Mouse (Mus musculus): Measurements from ENCODE around the gene Kif2c. TPM values are rescaled to one million over a fixed set of nuclear protein-coding genes. Genes with fewer than 3 reads are reported as not detected.

Kif2c gene
- total and polyA plus RNA-seq, 3 experiments = 32.6 to 45.1 TPM; not detected in 1

DNA sequence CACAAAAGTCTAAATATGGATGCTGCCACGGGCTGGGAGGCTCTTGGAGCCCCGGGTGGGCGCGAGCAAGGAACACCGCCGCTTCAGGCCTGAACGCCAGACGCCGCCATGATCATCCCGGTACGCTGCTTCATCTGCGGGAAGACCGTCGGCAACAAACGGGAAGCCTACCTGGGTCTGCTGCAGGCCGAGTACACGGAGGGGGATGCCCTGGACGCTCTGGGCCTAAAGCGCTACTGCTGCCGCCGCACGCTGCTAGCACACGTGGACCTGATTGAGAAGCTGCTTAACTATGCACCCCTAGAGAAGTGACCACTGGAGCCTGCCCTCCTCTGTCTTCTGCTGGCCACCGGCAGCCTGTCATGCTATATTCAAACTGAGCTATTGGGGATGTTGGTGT lies 33.6 kb downstream of the Kif2c start:
- no peak overlapping the region for H3K9ac ChIP-seq (ENCODE audit: control insufficient read depth, low read depth, low read length, poor library complexity, severe bottlenecking)
- no peaks in the 10 kb centered on the region for H3K27me3 ChIP-seq (ENCODE audit: control insufficient read depth in 1 of 2, insufficient read depth in 2 of 2, low read length in 2 of 2)
- no peak overlapping the region for H3K27ac ChIP-seq (ENCODE audit: control insufficient read depth, low read depth, low read length)
- DNase-seq (ENCODE audit: low read depth, low spot score) = no peak
- no peaks in the 10 kb centered on the region for H3K9me3 ChIP-seq (replicated peaks; ENCODE audit: insufficient read depth, low read length)
- no peak overlapping the region for H3K4me3 ChIP-seq (ENCODE audit: control insufficient read depth in 1 of 2, insufficient read depth in 1 of 2, low read depth in 2 of 2, low read length in 2 of 2)
- peaks cover 0 to 18% of the 10 kb centered on the region in 2 experiments; a peak in 2 of 4 replicates for H3K4me1 ChIP-seq (ENCODE audit: control insufficient read depth in 1 of 2, insufficient read depth in 2 of 2, low read length in 2 of 2)
- TF ChIP-seq POLR2A (IDR thresholded peaks at IDR 0.05; ENCODE audit: control insufficient read depth in 1 of 2, insufficient read depth in 1 of 2, low read depth in 1 of 2, low read length in 2 of 2, poor library complexity in 1 of 2) (0 out of 4 replicates have a peak, but pooled peaks of 1 of the 2 experiments have one; percentile 12), MAZ (IDR thresholded peaks at IDR 0.05; ENCODE audit: low read depth, low read length) (no peak)
- peaks cover 15 to 16% of the 10 kb centered on the region in 2 experiments for H3K36me3 ChIP-seq (ENCODE audit: control insufficient read depth in 1 of 2, insufficient read depth in 2 of 2, low read length in 2 of 2)
- peaks cover 19% of the 10 kb centered on the region for H3K79me2 ChIP-seq (ENCODE audit: control insufficient read depth, insufficient read depth, low read length, poor library complexity)

DNA sequence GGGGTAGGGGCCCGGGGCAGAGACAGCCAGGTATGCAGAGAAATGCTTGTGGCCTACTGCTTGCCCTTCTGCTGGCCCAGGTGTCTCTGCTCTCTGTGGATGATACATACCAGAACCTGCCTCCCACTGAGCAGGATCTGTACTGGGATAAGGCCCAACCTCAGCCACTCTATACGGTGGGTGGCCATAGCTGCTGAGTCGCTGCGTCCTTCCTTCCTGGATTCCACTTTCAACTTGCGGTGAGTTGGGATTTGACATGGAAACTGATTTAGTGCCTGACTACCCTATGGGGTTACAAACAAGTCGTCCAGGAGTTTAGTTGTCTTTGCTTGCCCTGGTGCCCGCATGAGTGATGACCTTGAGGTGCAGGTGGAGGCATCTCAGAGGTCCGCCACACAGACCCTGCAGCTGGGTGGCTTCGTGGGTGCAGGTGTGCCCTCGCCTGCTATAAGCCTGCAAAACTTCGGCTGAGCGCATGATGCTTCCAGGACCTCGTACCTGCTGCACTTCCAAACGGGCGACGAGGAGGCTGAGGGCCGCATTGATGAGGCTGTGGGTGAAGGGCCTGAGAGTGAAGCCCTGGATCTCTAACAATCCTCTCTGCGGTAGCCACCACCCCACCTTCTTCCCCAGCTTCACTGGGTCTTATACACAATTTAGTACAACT lies 34.3 kb downstream of the Kif2c start:
- no peak overlapping the region for H3K4me3 ChIP-seq (ENCODE audit: control insufficient read depth in 1 of 2, insufficient read depth in 1 of 2, low read depth in 2 of 2, low read length in 2 of 2)
- H3K27ac ChIP-seq (ENCODE audit: control insufficient read depth, low read depth, low read length) = no peak overlapping the region
- H3K4me1 ChIP-seq (ENCODE audit: control insufficient read depth in 1 of 2, insufficient read depth in 2 of 2, low read length in 2 of 2) = peaks cover 0 to 11% of the 10 kb centered on the region in 2 experiments; a peak in 2 of 4 replicates
- peak; percentile 55 for DNase-seq (ENCODE audit: low read depth, low spot score)
- no peak for TF ChIP-seq MYC (IDR thresholded peaks at IDR 0.05; ENCODE audit: low read depth, low read length)
- TF ChIP-seq TCF12 (IDR thresholded peaks at IDR 0.05; ENCODE audit: low read depth, low read length) = no peak
- no peak for TF ChIP-seq E2F4 (IDR thresholded peaks at IDR 0.05; ENCODE audit: borderline replicate concordance, low read depth, low read length)
- no peak for TF ChIP-seq SIN3A (IDR thresholded peaks at IDR 0.05; ENCODE audit: low read length)
- peak in 1 of 2 experiments; percentile 35; a peak in 2 of 4 replicates for TF ChIP-seq POLR2A (IDR thresholded peaks at IDR 0.05; ENCODE audit: control insufficient read depth in 1 of 2, insufficient read depth in 1 of 2, low read depth in 1 of 2, low read length in 2 of 2, poor library complexity in 1 of 2)
- TF ChIP-seq USF2 (IDR thresholded peaks at IDR 0.05; ENCODE audit: borderline replicate concordance in 1 of 2, insufficient read depth in 1 of 2, low read depth in 1 of 2, low read length in 2 of 2) = no peak
- TF ChIP-seq MAX (IDR thresholded peaks at IDR 0.05; ENCODE audit: low read length) = no peak
- no peak for TF ChIP-seq NRF1 (IDR thresholded peaks at IDR 0.05; ENCODE audit: insufficient read depth, low read depth, low read length, poor library complexity, severe bottlenecking)
- no peak for TF ChIP-seq ZC3H11A (IDR thresholded peaks at IDR 0.05; ENCODE audit: low read depth, low read length)
- TF ChIP-seq POLR2AphosphoS5 (IDR thresholded peaks at IDR 0.05; ENCODE audit: borderline replicate concordance, low read depth, low read length) = peak; percentile 31; the same call in 1 of the 2 replicates
- H3K9ac ChIP-seq (ENCODE audit: control insufficient read depth, low read depth, low read length, poor library complexity, severe bottlenecking) = no peak overlapping the region
- H3K27me3 ChIP-seq (ENCODE audit: control insufficient read depth in 1 of 2, insufficient read depth in 2 of 2, low read length in 2 of 2) = no peaks in the 10 kb centered on the region
- peaks cover 12% of the 10 kb centered on the region in 2 experiments for H3K36me3 ChIP-seq (ENCODE audit: control insufficient read depth in 1 of 2, insufficient read depth in 2 of 2, low read length in 2 of 2)
- peaks cover 12% of the 10 kb centered on the region for H3K79me2 ChIP-seq (ENCODE audit: control insufficient read depth, insufficient read depth, low read length, poor library complexity)
- no peaks in the 10 kb centered on the region for H3K9me3 ChIP-seq (replicated peaks; ENCODE audit: insufficient read depth, low read length)

DNA sequence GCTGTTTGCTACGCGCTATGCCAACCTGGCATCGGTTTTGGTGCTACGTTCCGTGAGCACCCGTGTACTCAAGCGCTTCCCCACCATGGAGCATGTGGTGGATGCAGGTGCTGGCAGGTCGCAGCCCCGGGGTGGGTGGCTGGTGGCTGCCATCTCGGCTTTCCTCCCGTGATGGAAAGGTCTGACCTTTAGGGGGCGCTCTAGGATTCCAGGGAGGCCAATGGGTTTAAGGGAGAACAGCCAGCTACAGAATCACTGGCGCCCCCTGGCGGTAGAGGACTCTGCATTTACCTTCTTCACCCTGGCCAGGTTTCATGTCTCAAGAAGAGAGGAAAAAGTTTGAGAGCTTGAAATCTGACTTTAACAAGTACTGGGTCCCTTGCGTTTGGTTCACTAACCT lies 36.3 kb downstream of the Kif2c start:
- Histone ChIP-seq H3K9ac (ENCODE audit: control insufficient read depth, low read depth, low read length, poor library complexity, severe bottlenecking) (no peak overlapping the region), H3K4me1 (ENCODE audit: control insufficient read depth in 1 of 2, insufficient read depth in 2 of 2, low read length in 2 of 2) (no peaks in the 10 kb centered on the region), H3K27ac (ENCODE audit: control insufficient read depth, low read depth, low read length) (no peak overlapping the region), H3K9me3 (replicated peaks; ENCODE audit: insufficient read depth, low read length) (no peaks in the 10 kb centered on the region), H3K79me2 (ENCODE audit: control insufficient read depth, insufficient read depth, low read length, poor library complexity) (no peaks in the 10 kb centered on the region), H3K36me3 (ENCODE audit: control insufficient read depth in 1 of 2, insufficient read depth in 2 of 2, low read length in 2 of 2) (peaks cover 0 to under 1% of the 10 kb centered on the region in 2 experiments; a peak in 1 of 4 replicates), H3K27me3 (ENCODE audit: control insufficient read depth in 1 of 2, insufficient read depth in 2 of 2, low read length in 2 of 2) (no peaks in the 10 kb centered on the region), H3K4me3 (ENCODE audit: control insufficient read depth in 1 of 2, insufficient read depth in 1 of 2, low read depth in 2 of 2, low read length in 2 of 2) (no peak overlapping the region)
- TF ChIP-seq NELFE (IDR thresholded peaks at IDR 0.05; ENCODE audit: low read depth, low read length) (no peak), E2F4 (IDR thresholded peaks at IDR 0.05; ENCODE audit: borderline replicate concordance, low read depth, low read length) (no peak), MYB (IDR thresholded peaks at IDR 0.05; ENCODE audit: low read depth, low read length) (no peak), ZC3H11A (IDR thresholded peaks at IDR 0.05; ENCODE audit: low read depth, low read length) (peak; percentile 47), CTCF (IDR thresholded peaks at IDR 0.05 in 2 of 3, conservative IDR thresholded peaks at IDR 0.05 in 1 of 3; ENCODE audit: control insufficient read depth in 1 of 3, insufficient read depth in 1 of 3, low read depth in 2 of 3, low read length in 3 of 3, poor library complexity in 1 of 3, severe bottlenecking in 1 of 3) (peak; percentile 89 to 100 (median 99)), JUND (IDR thresholded peaks at IDR 0.05; ENCODE audit: low read depth, low read length) (no peak), SIN3A (IDR thresholded peaks at IDR 0.05; ENCODE audit: low read length) (no peak), UBTF (IDR thresholded peaks at IDR 0.05; ENCODE audit: borderline replicate concordance, insufficient read depth, low read depth, low read length) (no peak), SMC3 (IDR thresholded peaks at IDR 0.05; ENCODE audit: low read depth, low read length) (peak; percentile 78), POLR2A (IDR thresholded peaks at IDR 0.05; ENCODE audit: control insufficient read depth in 1 of 2, insufficient read depth in 1 of 2, low read depth in 1 of 2, low read length in 2 of 2, poor library complexity in 1 of 2) (peak in 1 of 2 experiments; percentile 22; a peak in 1 of 4 replicates), TBP (IDR thresholded peaks at IDR 0.05; ENCODE audit: low read depth, low read length) (0 out of 2 replicates have a peak, but pooled peaks have one; percentile 45), EP300 (IDR thresholded peaks at IDR 0.05; ENCODE audit: low read depth in 1 of 2, low read length in 2 of 2) (no peak), HCFC1 (IDR thresholded peaks at IDR 0.05; ENCODE audit: low read depth, low read length) (peak; percentile 43; the same call in 1 of the 2 replicates), MYC (IDR thresholded peaks at IDR 0.05; ENCODE audit: low read depth, low read length) (0 out of 2 replicates have a peak, but pooled peaks have one; percentile 13), RAD21 (IDR thresholded peaks at IDR 0.05; ENCODE audit: low read depth, low read length) (peak; percentile 72)
- DNase-seq (ENCODE audit: low read depth, low spot score) = peak; percentile 93
